Mouse (Mus musculus) layer of hippocampus, postnatal 14 days (tissue): ENCODE measurements at regions not wholly inside any gene's neighbourhood (a gene's known extent, or its start where the extent isn't known, plus 50 kb on each side); places are given as distances from the start of the nearest gene placed in this dataset.

ENCODE experiments used
- DNase-seq, 2 experiments: peaks; one replicate each; pipeline ENCODE4 v3.0.0; 2021 to 2022; ENCODE audit warnings: low spot score in 2 of 2, mixed read lengths in 1 of 2

GRCm38 (mm10) chr4:72511220-72511619 is 310.5 kb upstream of the Tle1 start:
- DNase-seq = no peak

- DNase-seq = peak in 1 of 2 experiments; percentile 18
Observed at GRCm38 (mm10) chr4:72481748-72482147, 281.0 kb upstream of the Tle1 start.

GRCm38 (mm10) chr4:72480535-72480934 is 279.8 kb upstream of the Tle1 start:
- DNase-seq = no peak

GRCm38 (mm10) chr4:72469236-72469875 is 268.6 kb upstream of the Tle1 start:
- peak in 1 of 2 experiments; percentile 46 for DNase-seq

GRCm38 (mm10) chr4:72444177-72444770 is 243.6 kb upstream of the Tle1 start:
- DNase-seq = no peak

GRCm38 (mm10) chr4:72437367-72437766 is 236.6 kb upstream of the Tle1 start:
- no peak for DNase-seq

- no peak for DNase-seq
Observed at GRCm38 (mm10) chr4:72425316-72425715, 224.6 kb upstream of the Tle1 start.

GRCm38 (mm10) chr4:72412100-72412788 is 211.5 kb upstream of the Tle1 start:
- DNase-seq = no peak

GRCm38 (mm10) chr4:72411343-72411742 is 210.6 kb upstream of the Tle1 start:
- DNase-seq = no peak

- DNase-seq = no peak
Observed at GRCm38 (mm10) chr4:72400759-72401158, 200.0 kb upstream of the Tle1 start.

- no peak for DNase-seq
Observed at GRCm38 (mm10) chr4:72391887-72392435, 191.2 kb upstream of the Tle1 start.

GRCm38 (mm10) chr4:72389811-72390625 is 189.3 kb upstream of the Tle1 start:
- no peak for DNase-seq

GRCm38 (mm10) chr4:72384901-72385264 is 184.2 kb upstream of the Tle1 start:
- DNase-seq = peak; percentile 73 to 86

GRCm38 (mm10) chr4:72384259-72384900 is 183.7 kb upstream of the Tle1 start:
- DNase-seq = peak in 1 of 2 experiments; percentile 13

- no peak for DNase-seq
Observed at GRCm38 (mm10) chr4:72383729-72384128, 183.0 kb upstream of the Tle1 start.

- DNase-seq = no peak
Observed at GRCm38 (mm10) chr4:72382517-72383147, 181.9 kb upstream of the Tle1 start.

- no peak for DNase-seq
Observed at GRCm38 (mm10) chr4:72381742-72382141, 181.0 kb upstream of the Tle1 start.

- DNase-seq = no peak
Observed at GRCm38 (mm10) chr4:72381116-72381515, 180.4 kb upstream of the Tle1 start.

- no peak for DNase-seq
Observed at GRCm38 (mm10) chr4:72379515-72379914, 178.8 kb upstream of the Tle1 start.

GRCm38 (mm10) chr4:72379011-72379410 is 178.3 kb upstream of the Tle1 start:
- DNase-seq = no peak
